Mouse (Mus musculus) intestine, postnatal 0 days (tissue): Measurements from ENCODE around the gene Slc51a. TPM values are rescaled to one million over a fixed set of nuclear protein-coding genes. Genes with fewer than 3 reads are reported as not detected.

Experiments used
- ATAC-seq: fragments of 200-750 bp; cut with Nextera tagmentation; 2 replicates; pipeline ENCODE4 v1.8.0; 2017; ENCODE audit warnings: mild to moderate bottlenecking, moderate TSS enrichment, moderate library complexity
- H3K27ac ChIP-seq: fragments of 300-500 bp; sonication (generic); 2 replicates; pipeline ENCODE4 v1.5.1; 2014; ENCODE audit warnings: mild to moderate bottlenecking, low read depth, low read length, moderate library complexity
- H3K27me3 ChIP-seq: fragments of 300-500 bp; sonication (generic); replicated peaks from 2 replicates; pipeline ENCODE4 v1.6.1; 2014; ENCODE audit warnings: low read length, mixed read lengths; ENCODE audit not compliant: control insufficient read depth, insufficient read depth
- H3K36me3 ChIP-seq: fragments of 300-500 bp; sonication (generic); 2 replicates; pipeline ENCODE4 v1.6.1; 2014; ENCODE audit warnings: mild to moderate bottlenecking, moderate library complexity; ENCODE audit not compliant: control insufficient read depth, insufficient read depth
- H3K4me1 ChIP-seq: fragments of 300-500 bp; sonication (generic); replicated peaks from 2 replicates; pipeline ENCODE4 v1.6.1; 2014; ENCODE audit warnings: antibody characterized with exemption, low read length, mixed read lengths; ENCODE audit not compliant: control insufficient read depth, insufficient read depth
- H3K4me2 ChIP-seq: fragments of 300-500 bp; sonication (generic); replicated peaks from 2 replicates; pipeline ENCODE4 v1.6.1; 2014; ENCODE audit warnings: low read depth, mild to moderate bottlenecking, moderate library complexity
- H3K4me3 ChIP-seq: fragments of 300-500 bp; sonication (generic); 2 replicates; pipeline ENCODE4 v1.5.1; 2014; ENCODE audit warnings: low read depth, low read length
- H3K9ac ChIP-seq: fragments of 300-500 bp; sonication (generic); 2 replicates; pipeline ENCODE4 v1.6.1; 2014; ENCODE audit warnings: mild to moderate bottlenecking, low read depth, low read length
- H3K9me3 ChIP-seq: fragments of 300-500 bp; sonication (generic); 2 replicates; pipeline ENCODE4 v1.6.1; 2016; ENCODE audit warnings: mixed run types; ENCODE audit not compliant: control insufficient read depth
- CTCF ChIP-seq: sonication (generic); IDR thresholded peaks from 2 replicates; pipeline ENCODE4 v1.5.1; 2016; ENCODE audit warnings: low read depth, mild to moderate bottlenecking, control low read depth, antibody characterized with exemption, moderate library complexity
- WGBS: fragments of 180-500 bp; shearing (Covaris S2); extraction: QIAGEN DNeasy Blood & Tissue Kit; methylation state at CpG from one replicate; pipeline ENCODE4 v1.1.7; 2014; 5-methylcytosine and 5-hydroxymethylcytosine counted together
- polyA plus RNA-seq: library from polyadenylated mRNA; unstranded; fragments of >200 nt; fragmentation: Nextera tagmentation; extraction: Ambion mirVana; gene quantifications from 2 replicates; pipeline ENCODE4 v1.2.1, GENCODE M21; 2015

Slc51a gene
- polyA plus RNA-seq, 1 experiment from 2014 or later: 292 TPM

- no peak overlapping the region for H3K9ac ChIP-seq
- H3K36me3 ChIP-seq: peaks cover 50% of the 10 kb centered on the region
- H3K27ac ChIP-seq: no peak overlapping the region
- ATAC-seq: no peak
- H3K9me3 ChIP-seq: no peaks in the 10 kb centered on the region
- H3K4me1 ChIP-seq: no peaks in the 10 kb centered on the region
- no peak overlapping the region for H3K4me2 ChIP-seq
- no peak for TF ChIP-seq CTCF
- H3K27me3 ChIP-seq: no peaks in the 10 kb centered on the region
- H3K4me3 ChIP-seq: no peak overlapping the region
Measured at GRCm38 (mm10) chr16:32456086-32456485, 31.6 kb downstream of the Slc51a start.

GRCm38 (mm10) chr16:32454646-32455045, 33.0 kb downstream of the Slc51a start:
- Histone ChIP-seq H3K27ac (no peak overlapping the region), H3K36me3 (peaks cover 48% of the 10 kb centered on the region), H3K4me3 (no peak overlapping the region), H3K4me1 (0 out of 2 replicates have a peak, but pooled peaks cover 3% of the 10 kb centered on the region), H3K9me3 (no peaks in the 10 kb centered on the region), H3K9ac (no peak overlapping the region), H3K4me2 (no peak overlapping the region), H3K27me3 (no peaks in the 10 kb centered on the region)
- WGBS: 91% methylated on average over 5 of the region's 5 CpGs
- no peak for ATAC-seq
- TF ChIP-seq CTCF: no peak

- WGBS: 89% methylated on average over 8 of the region's 8 CpGs
- no peak overlapping the region for H3K4me2 ChIP-seq
- H3K9me3 ChIP-seq: no peaks in the 10 kb centered on the region
- H3K36me3 ChIP-seq: peaks cover 37% of the 10 kb centered on the region
- TF ChIP-seq CTCF: no peak
- no peaks in the 10 kb centered on the region for H3K27me3 ChIP-seq
- 0 out of 2 replicates have a peak, but pooled peaks cover 3% of the 10 kb centered on the region for H3K4me1 ChIP-seq
- no peak overlapping the region for H3K27ac ChIP-seq
- ATAC-seq: no peak
- no peak overlapping the region for H3K9ac ChIP-seq
- H3K4me3 ChIP-seq: no peak overlapping the region
Measured at GRCm38 (mm10) chr16:32453102-32453501, 34.6 kb downstream of the Slc51a start.

- Histone ChIP-seq H3K9ac (no peak overlapping the region), H3K27me3 (no peaks in the 10 kb centered on the region), H3K4me3 (no peak overlapping the region), H3K4me1 (peaks cover 7% of the 10 kb centered on the region; the same call in 1 of the 2 replicates), H3K4me2 (0 out of 2 replicates have a peak overlapping the region, but pooled peaks have one; percentile 17), H3K36me3 (peaks cover 20% of the 10 kb centered on the region), H3K9me3 (no peaks in the 10 kb centered on the region), H3K27ac (peak overlapping the region; percentile 70)
- 81% methylated on average over 2 of the region's 2 CpGs for WGBS
- no peak for TF ChIP-seq CTCF
- no peak for ATAC-seq
Measured at GRCm38 (mm10) chr16:32450133-32450532, 37.5 kb downstream of the Slc51a start.

- no peak overlapping the region for H3K9ac ChIP-seq
- whole genome bisulfite sequencing: 45% methylated on average over 3 of the region's 3 CpGs
- peaks cover 9% of the 10 kb centered on the region; the same call in 1 of the 2 replicates for H3K4me1 ChIP-seq
- 0 out of 2 replicates have a peak overlapping the region, but pooled peaks have one; percentile 17 for H3K4me2 ChIP-seq
- H3K9me3 ChIP-seq: no peaks in the 10 kb centered on the region
- peak overlapping the region; percentile 70 for H3K27ac ChIP-seq
- H3K27me3 ChIP-seq: no peaks in the 10 kb centered on the region
- TF ChIP-seq CTCF: no peak
- ATAC-seq: no peak
- peaks cover 15% of the 10 kb centered on the region for H3K36me3 ChIP-seq
- H3K4me3 ChIP-seq: no peak overlapping the region
Measured at GRCm38 (mm10) chr16:32449665-32450064, 38.0 kb downstream of the Slc51a start.

- peak overlapping the region; percentile 89 for H3K27ac ChIP-seq
- TF ChIP-seq CTCF: no peak
- ATAC-seq: peak; percentile 83
Measured at GRCm38 (mm10) chr16:32446563-32447138, 41.0 kb downstream of the Slc51a start.

More at GRCm38 (mm10) chr16:32446563-32447138, 41.0 kb downstream of the Slc51a start:
- no peak overlapping the region for H3K9ac ChIP-seq
- no peaks in the 10 kb centered on the region for H3K9me3 ChIP-seq
- WGBS: 45% methylated on average over 2 of the region's 2 CpGs
- H3K4me1 ChIP-seq: peaks cover 9% of the 10 kb centered on the region; the same call in 1 of the 2 replicates
- no peaks in the 10 kb centered on the region for H3K27me3 ChIP-seq
- H3K4me2 ChIP-seq: 0 out of 2 replicates have a peak overlapping the region, but pooled peaks have one; percentile 3
- H3K36me3 ChIP-seq: no peaks in the 10 kb centered on the region; the same call in 1 of the 2 replicates
- H3K4me3 ChIP-seq: no peak overlapping the region
